Mouse (Mus musculus): Measurements from ENCODE around the gene Tstd2. TPM values are rescaled to one million over a fixed set of nuclear protein-coding genes. Genes with fewer than 3 reads are reported as not detected.

Gene Tstd2
- total and polyA plus RNA-seq, 3 experiments, result 27.8 to 30.1 TPM; not detected in 1

- no peak overlapping the region for H3K9ac ChIP-seq (ENCODE audit: control insufficient read depth, low read depth, low read length, poor library complexity, severe bottlenecking)
- H3K79me2 ChIP-seq (ENCODE audit: control insufficient read depth, insufficient read depth, low read length, poor library complexity), result no peaks in the 10 kb centered on the region
- H3K27me3 ChIP-seq (ENCODE audit: control insufficient read depth in 1 of 2, insufficient read depth in 2 of 2, low read length in 2 of 2), result no peaks in the 10 kb centered on the region
- H3K27ac ChIP-seq (ENCODE audit: control insufficient read depth, low read depth, low read length), result no peak overlapping the region
- no peaks in the 10 kb centered on the region for H3K4me1 ChIP-seq (ENCODE audit: control insufficient read depth in 1 of 2, insufficient read depth in 2 of 2, low read length in 2 of 2)
- DNase-seq (ENCODE audit: low read depth, low spot score), result no peak
- no peak overlapping the region for H3K4me3 ChIP-seq (ENCODE audit: control insufficient read depth in 1 of 2, insufficient read depth in 1 of 2, low read depth in 2 of 2, low read length in 2 of 2)
- no peak for TF ChIP-seq SMC3 (IDR thresholded peaks at IDR 0.05; ENCODE audit: low read depth, low read length)
- TF ChIP-seq MAFK (IDR thresholded peaks at IDR 0.05; ENCODE audit: borderline replicate concordance, low read depth, low read length), result no peak
- no peak for TF ChIP-seq TAL1 (IDR thresholded peaks at IDR 0.05; ENCODE audit: low read length)
- no peak for TF ChIP-seq ZMIZ1 (IDR thresholded peaks at IDR 0.05; ENCODE audit: low read depth, low read length)
- no peak for TF ChIP-seq TBP (IDR thresholded peaks at IDR 0.05; ENCODE audit: low read depth, low read length)
- TF ChIP-seq USF2 (IDR thresholded peaks at IDR 0.05; ENCODE audit: borderline replicate concordance in 1 of 2, insufficient read depth in 1 of 2, low read depth in 1 of 2, low read length in 2 of 2), result no peak
- TF ChIP-seq JUND (IDR thresholded peaks at IDR 0.05; ENCODE audit: low read depth, low read length), result no peak
- TF ChIP-seq ETS1 (IDR thresholded peaks at IDR 0.05; ENCODE audit: low read depth, low read length), result no peak
- TF ChIP-seq MYC (IDR thresholded peaks at IDR 0.05; ENCODE audit: low read depth, low read length), result no peak
- TF ChIP-seq EP300 (IDR thresholded peaks at IDR 0.05; ENCODE audit: low read depth in 1 of 2, low read length in 2 of 2), result no peak
- TF ChIP-seq ELF1 (IDR thresholded peaks at IDR 0.05; ENCODE audit: low read depth, low read length), result no peak
- no peak for TF ChIP-seq UBTF (IDR thresholded peaks at IDR 0.05; ENCODE audit: borderline replicate concordance, insufficient read depth, low read depth, low read length)
- peaks cover 0 to 3% of the 10 kb centered on the region in 2 experiments; a peak in 2 of 4 replicates for H3K36me3 ChIP-seq (ENCODE audit: control insufficient read depth in 1 of 2, insufficient read depth in 2 of 2, low read length in 2 of 2)
- H3K9me3 ChIP-seq (replicated peaks; ENCODE audit: insufficient read depth, low read length), result no peaks in the 10 kb centered on the region
Observed at GRCm38 (mm10) chr4:46111361-46111760, 27.1 kb downstream of the Tstd2 start.

GRCm38 (mm10) chr4:46110084-46110483, 28.4 kb downstream of the Tstd2 start:
- Histone ChIP-seq H3K36me3 (ENCODE audit: control insufficient read depth in 1 of 2, insufficient read depth in 2 of 2, low read length in 2 of 2) (peaks cover 0 to 1% of the 10 kb centered on the region in 2 experiments; a peak in 1 of 4 replicates), H3K4me3 (ENCODE audit: control insufficient read depth in 1 of 2, insufficient read depth in 1 of 2, low read depth in 2 of 2, low read length in 2 of 2) (no peak overlapping the region)
- TF ChIP-seq MAFK (IDR thresholded peaks at IDR 0.05; ENCODE audit: borderline replicate concordance, low read depth, low read length) (no peak), MYB (IDR thresholded peaks at IDR 0.05; ENCODE audit: low read depth, low read length) (no peak), ZNF384 (IDR thresholded peaks at IDR 0.05; ENCODE audit: low read depth, low read length) (no peak), CHD1 (IDR thresholded peaks at IDR 0.05; ENCODE audit: low read depth, low read length) (no peak), POLR2AphosphoS2 (IDR thresholded peaks at IDR 0.05; ENCODE audit: low read length) (no peak), UBTF (IDR thresholded peaks at IDR 0.05; ENCODE audit: borderline replicate concordance, insufficient read depth, low read depth, low read length) (no peak), EP300 (IDR thresholded peaks at IDR 0.05; ENCODE audit: low read depth in 1 of 2, low read length in 2 of 2) (no peak), ETS1 (IDR thresholded peaks at IDR 0.05; ENCODE audit: low read depth, low read length) (no peak), ELF1 (IDR thresholded peaks at IDR 0.05; ENCODE audit: low read depth, low read length) (no peak), POLR2AphosphoS5 (IDR thresholded peaks at IDR 0.05; ENCODE audit: borderline replicate concordance, low read depth, low read length) (no peak), SIN3A (IDR thresholded peaks at IDR 0.05; ENCODE audit: low read length) (no peak), TAL1 (IDR thresholded peaks at IDR 0.05; ENCODE audit: low read length) (no peak), SMC3 (IDR thresholded peaks at IDR 0.05; ENCODE audit: low read depth, low read length) (no peak), RAD21 (IDR thresholded peaks at IDR 0.05; ENCODE audit: low read depth, low read length) (no peak), BHLHE40 (IDR thresholded peaks at IDR 0.05; ENCODE audit: borderline replicate concordance, low read depth, low read length) (no peak), RCOR1 (IDR thresholded peaks at IDR 0.05; ENCODE audit: low read depth, low read length) (no peak), MYC (IDR thresholded peaks at IDR 0.05; ENCODE audit: low read depth, low read length) (no peak), ZC3H11A (IDR thresholded peaks at IDR 0.05; ENCODE audit: low read depth, low read length) (no peak), NELFE (IDR thresholded peaks at IDR 0.05; ENCODE audit: low read depth, low read length) (no peak)

More at GRCm38 (mm10) chr4:46110084-46110483, 28.4 kb downstream of the Tstd2 start:
- H3K27me3 ChIP-seq (ENCODE audit: control insufficient read depth in 1 of 2, insufficient read depth in 2 of 2, low read length in 2 of 2), result no peaks in the 10 kb centered on the region
- H3K9me3 ChIP-seq (replicated peaks; ENCODE audit: insufficient read depth, low read length), result no peaks in the 10 kb centered on the region
- no peak overlapping the region for H3K27ac ChIP-seq (ENCODE audit: control insufficient read depth, low read depth, low read length)
- no peaks in the 10 kb centered on the region for H3K4me1 ChIP-seq (ENCODE audit: control insufficient read depth in 1 of 2, insufficient read depth in 2 of 2, low read length in 2 of 2)
- H3K79me2 ChIP-seq (ENCODE audit: control insufficient read depth, insufficient read depth, low read length, poor library complexity), result no peaks in the 10 kb centered on the region
- H3K9ac ChIP-seq (ENCODE audit: control insufficient read depth, low read depth, low read length, poor library complexity, severe bottlenecking), result no peak overlapping the region
- DNase-seq (ENCODE audit: low read depth, low spot score), result no peak

All from MEL (cell line).